Mouse (Mus musculus) heart, adult 2 months (tissue): ENCODE results near the gene F12. TPM values are rescaled to one million over a fixed set of nuclear protein-coding genes. Genes with fewer than 3 reads are reported as not detected.

ENCODE experiments used
- DNase-seq, 2 experiments: peaks; one replicate each; pipeline ENCODE4 v3.0.0; 2021
- H3K27ac ChIP-seq: fragments of 200-600 bp; 2 replicates; pipeline ENCODE4 v1.8.1; 2022
- H3K27me3 ChIP-seq: fragments of 200-500 bp; 2 replicates; pipeline ENCODE4 v1.6.1; 2012; ENCODE audit warnings: mild to moderate bottlenecking, low read length, inconsistent platforms, mixed read lengths; ENCODE audit not compliant: control insufficient read depth, insufficient read depth
- H3K36me3 ChIP-seq: fragments of 200-500 bp; 2 replicates; pipeline ENCODE4 v1.6.1; 2012; ENCODE audit warnings: low read length, inconsistent platforms; ENCODE audit not compliant: control insufficient read depth, insufficient read depth
- H3K4me1 ChIP-seq: fragments of 200-500 bp; 2 replicates; pipeline ENCODE4 v1.6.1; 2011; ENCODE audit warnings: low read length; ENCODE audit not compliant: control insufficient read depth, insufficient read depth
- H3K4me3 ChIP-seq: fragments of 200-600 bp; 2 replicates; pipeline ENCODE4 v1.8.1; 2022
- H3K79me2 ChIP-seq: fragments of 200-500 bp; replicated peaks from 2 replicates; pipeline ENCODE4 v1.6.1; 2012; ENCODE audit warnings: mild to moderate bottlenecking, inconsistent platforms, low read length, moderate library complexity, mixed read lengths; ENCODE audit not compliant: control insufficient read depth, insufficient read depth
- H3K9ac ChIP-seq: fragments of 200-500 bp; 2 replicates; pipeline ENCODE4 v1.6.1; 2012; ENCODE audit warnings: low read depth, mild to moderate bottlenecking, control low read depth, inconsistent platforms, low read length, mixed read lengths
- CTCF ChIP-seq: fragments of 200-600 bp; IDR thresholded peaks from 2 replicates; pipeline ENCODE4 v1.8.1; 2022; ENCODE audit warnings: antibody characterized with exemption, mild to moderate bottlenecking, moderate library complexity
- EP300 ChIP-seq: fragments of 200-500 bp; IDR thresholded peaks from 2 replicates; pipeline ENCODE4 v1.6.1; 2011; ENCODE audit warnings: low read depth, low read length, control low read depth; ENCODE audit not compliant: insufficient read depth
- POLR2A ChIP-seq: fragments of 200-500 bp; IDR thresholded peaks from 2 replicates; pipeline ENCODE4 v1.6.1; 2011; ENCODE audit warnings: mild to moderate bottlenecking, low read depth, low read length, control low read depth; ENCODE audit not compliant: insufficient read depth
- WGBS: fragments of 180-500 bp; shearing (Covaris S2); methylation state at CpG from one replicate; pipeline ENCODE4 v1.1.7; 2018; 5-methylcytosine and 5-hydroxymethylcytosine counted together
- intact Hi-C: fragments of 180-260 bp; cut with DNase I; formaldehyde crosslinking; loops from one replicate; pipeline ENCODE4 v1.15.1; 2025
- polyA plus RNA-seq: library from polyadenylated mRNA; depleted of rRNA; stranded (reverse); fragments of >200 nt; gene quantifications from 2 replicates; pipeline ENCODE4 v1.2.3, GENCODE M21; 2012
- total RNA-seq, 2 experiments: library from RNA; stranded (reverse); gene quantifications; 2 replicates each; pipeline ENCODE4 v1.2.3; 2021

The F12 gene
- total and polyA plus RNA-seq, 3 experiments: not detected

- no peaks in the 10 kb centered on the region for H3K79me2 ChIP-seq
Measured at GRCm38 (mm10) chr13:55404853-55405782, 21.5 kb downstream of the F12 start.

GRCm38 (mm10) chr13:55403935-55404852 is 22.4 kb downstream of the F12 start:
- Histone ChIP-seq H3K36me3 (no peaks in the 10 kb centered on the region), H3K4me1 (no peaks in the 10 kb centered on the region), H3K27me3 (no peaks in the 10 kb centered on the region; the same call in 1 of the 2 replicates), H3K79me2 (no peaks in the 10 kb centered on the region), H3K27ac (no peak overlapping the region), H3K4me3 (no peak overlapping the region), H3K9ac (no peak overlapping the region)
- no peak for DNase-seq
- WGBS: 62% methylated on average over 15 of the region's 15 CpGs
- TF ChIP-seq EP300: no peak
- TF ChIP-seq CTCF: no peak
- no peak for TF ChIP-seq POLR2A
- intact Hi-C loops: no loop called here

More at GRCm38 (mm10) chr13:55404853-55405782, 21.5 kb downstream of the F12 start:
- H3K27me3 ChIP-seq: no peaks in the 10 kb centered on the region; the same call in 1 of the 2 replicates
- DNase-seq: peak; percentile 80 to 82
- no peak overlapping the region for H3K4me3 ChIP-seq
- no peaks in the 10 kb centered on the region for H3K36me3 ChIP-seq
- WGBS: 11% methylated on average over 11 of the region's 11 CpGs
- TF ChIP-seq POLR2A (no peak), CTCF (peak; percentile 100), EP300 (peak; percentile 56; the same call in 1 of the 2 replicates)
- no peaks in the 10 kb centered on the region for H3K4me1 ChIP-seq
- H3K9ac ChIP-seq: no peak overlapping the region
- intact Hi-C loops: loop anchor here (1.0 kb wide), 3 partner anchors 66 to 132 kb away; no protein-coding TSS in a partner anchor
- no peak overlapping the region for H3K27ac ChIP-seq

GRCm38 (mm10) chr13:55403266-55403665 is 23.3 kb downstream of the F12 start:
- TF ChIP-seq POLR2A (no peak), CTCF (no peak), EP300 (no peak)
- WGBS: 69% methylated on average over 7 of the region's 7 CpGs
- Histone ChIP-seq H3K79me2 (no peaks in the 10 kb centered on the region), H3K4me1 (no peaks in the 10 kb centered on the region), H3K4me3 (no peak overlapping the region), H3K27me3 (no peaks in the 10 kb centered on the region; the same call in 1 of the 2 replicates), H3K27ac (no peak overlapping the region), H3K9ac (no peak overlapping the region), H3K36me3 (no peaks in the 10 kb centered on the region)
- no peak for DNase-seq
- intact Hi-C loops: no loop called here

- H3K27me3 ChIP-seq: no peaks in the 10 kb centered on the region; the same call in 1 of the 2 replicates
- H3K9ac ChIP-seq: no peak overlapping the region
- intact Hi-C loops: no loop called here
- no peak for DNase-seq
- no peaks in the 10 kb centered on the region for H3K4me1 ChIP-seq
- TF ChIP-seq POLR2A (no peak), EP300 (no peak), CTCF (no peak)
- H3K27ac ChIP-seq: no peak overlapping the region
- 42% methylated on average over 1 of the region's 1 CpGs for WGBS
- H3K36me3 ChIP-seq: no peaks in the 10 kb centered on the region
- no peak overlapping the region for H3K4me3 ChIP-seq
- no peaks in the 10 kb centered on the region for H3K79me2 ChIP-seq
Measured at GRCm38 (mm10) chr13:55400039-55400346, 26.6 kb downstream of the F12 start.

GRCm38 (mm10) chr13:55399300-55400038 is 27.1 kb downstream of the F12 start:
- DNase-seq: no peak
- Histone ChIP-seq H3K4me1 (no peaks in the 10 kb centered on the region), H3K4me3 (no peak overlapping the region), H3K27me3 (no peaks in the 10 kb centered on the region; the same call in 1 of the 2 replicates), H3K79me2 (no peaks in the 10 kb centered on the region), H3K27ac (no peak overlapping the region), H3K36me3 (no peaks in the 10 kb centered on the region), H3K9ac (no peak overlapping the region)
- TF ChIP-seq EP300 (no peak), POLR2A (no peak), CTCF (no peak)
- intact Hi-C loops: no loop called here
- 62% methylated on average over 5 of the region's 5 CpGs for WGBS
